Mouse (Mus musculus): ENCODE data around the gene Mrps18a.

The Mrps18a gene

DNA sequence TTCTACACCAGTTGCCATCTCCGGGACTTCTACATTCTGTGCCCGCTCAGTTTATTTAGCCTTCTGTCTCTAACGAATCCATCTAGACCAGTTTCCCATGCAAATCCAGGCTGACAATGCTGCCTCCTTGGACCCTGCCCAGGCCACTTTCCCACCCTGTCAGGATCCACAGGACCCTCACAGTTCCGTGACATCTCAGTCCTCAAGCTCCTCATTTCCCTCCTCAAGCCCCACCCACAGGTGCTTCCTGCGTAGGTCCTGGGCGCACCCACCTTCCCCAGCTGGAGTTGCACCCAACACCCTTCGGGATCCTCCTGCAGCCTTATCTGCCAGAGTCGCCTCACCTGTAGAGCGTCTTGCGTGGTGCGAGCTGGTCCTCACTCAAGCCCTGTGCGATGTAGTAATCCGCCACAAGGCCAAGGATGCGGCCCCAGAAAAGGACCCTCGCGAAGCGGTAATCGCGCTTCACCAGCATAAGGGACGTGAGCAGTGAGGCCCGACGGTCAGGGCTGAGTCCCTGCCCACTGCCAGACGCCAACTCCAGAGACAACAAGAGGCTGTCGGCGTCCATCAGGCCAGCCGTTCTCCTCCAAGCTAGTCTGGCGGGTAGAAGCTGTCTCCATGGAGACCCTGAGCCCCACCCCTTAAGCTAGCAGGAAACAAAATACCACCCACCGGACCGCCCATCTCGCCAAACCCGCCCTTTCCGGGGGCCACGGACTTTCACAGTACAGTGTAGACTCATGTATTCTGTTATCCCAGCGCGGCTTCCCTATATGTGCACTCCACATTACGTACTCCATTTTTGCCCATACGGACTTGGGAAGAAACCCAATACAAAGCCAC lies 33.0 kb downstream of the Mrps18a start, which contains the start of gene Rsph9:
Gene Rsph9 (minus strand): TSS at position 639 of the 846 bp plus-strand sequence.
- peak; percentile 90 to 92 for DNase-seq (ENCODE audit: low spot score in 2 of 2)

- DNase-seq (ENCODE audit: low spot score in 2 of 2): peak; percentile 93 to 94
These were observed 42.3 kb downstream of the Mrps18a start, which contains the start of gene Mad2l1bp for GRCm38 (mm10) chr17:46152847-46153782. TSS of gene Mad2l1bp (minus strand) at chr17:46153553.

- DNase-seq (ENCODE audit: low spot score in 2 of 2): no peak
These were observed 43.5 kb downstream of the Mrps18a start for GRCm38 (mm10) chr17:46154336-46154735.

DNA sequence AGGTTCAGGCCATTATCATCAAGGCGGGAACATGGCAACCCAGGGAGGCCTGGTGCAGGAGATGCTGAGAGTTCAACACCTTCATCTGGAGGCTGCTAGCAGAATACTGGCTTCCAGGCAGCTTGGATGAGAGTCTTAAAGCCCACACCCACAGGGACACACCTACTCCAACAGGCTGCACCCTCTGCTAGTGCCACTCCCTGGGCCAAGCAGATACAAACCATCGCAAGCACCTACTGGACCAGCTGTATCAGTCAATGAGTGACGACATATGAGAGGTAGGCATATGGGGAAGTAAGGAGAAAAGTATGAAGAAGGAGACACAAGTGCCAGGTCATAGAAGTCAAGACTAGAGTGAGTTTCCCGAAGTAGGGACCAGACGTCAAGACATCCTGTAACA lies 45.9 kb downstream of the Mrps18a start:
- no peak for DNase-seq (ENCODE audit: low spot score in 2 of 2)

- no peak for DNase-seq (ENCODE audit: low spot score in 2 of 2)
These were observed 46.3 kb downstream of the Mrps18a start for GRCm38 (mm10) chr17:46157131-46157530.

DNA sequence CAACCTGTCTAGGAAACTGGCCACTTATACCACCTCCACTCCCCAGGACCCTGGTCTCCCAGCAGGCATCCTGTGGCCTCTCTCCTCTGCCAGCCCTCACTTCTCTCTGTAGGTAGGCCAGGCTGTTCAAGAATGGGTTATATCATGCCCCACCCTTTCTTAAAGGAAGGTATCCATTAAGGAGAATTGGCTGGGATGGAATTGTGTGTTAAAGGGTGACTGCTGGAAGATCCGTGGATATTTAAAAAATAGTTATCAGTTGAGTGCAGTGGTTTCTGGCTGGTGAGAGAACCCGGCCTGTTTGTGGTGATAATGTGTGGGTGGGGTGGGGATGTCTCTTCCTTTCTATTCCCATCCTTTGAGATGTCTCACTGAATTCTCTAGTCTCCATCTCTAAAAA lies 48.5 kb downstream of the Mrps18a start:
- DNase-seq (ENCODE audit: low spot score in 2 of 2): no peak

DNA sequence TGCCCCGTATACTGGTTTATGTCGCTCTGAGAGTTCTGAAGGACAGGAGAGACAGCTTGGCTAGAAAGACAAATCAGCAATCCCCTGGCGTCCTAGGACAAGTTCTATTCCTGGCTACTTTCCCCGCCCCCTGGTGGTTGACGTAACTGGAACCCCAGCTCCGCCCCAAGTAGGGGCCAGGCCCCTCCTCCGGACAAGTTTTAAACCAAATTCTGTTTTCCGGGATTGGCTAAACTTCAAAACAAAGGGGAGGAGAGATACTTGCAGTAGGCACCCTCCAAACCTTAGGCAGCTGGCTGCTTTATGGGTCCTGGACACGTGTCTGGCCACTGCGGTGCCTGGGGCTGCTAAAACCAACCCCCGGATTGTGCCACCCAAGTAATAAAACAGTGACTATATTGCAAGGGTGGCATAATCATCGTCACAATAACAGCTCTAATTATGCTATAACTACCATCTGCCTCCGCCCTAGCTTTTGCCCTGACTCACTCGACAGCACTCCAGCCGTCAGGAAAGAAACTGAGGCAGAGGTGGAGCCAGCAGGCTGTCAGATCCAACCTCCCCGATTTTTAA lies 49.4 kb downstream of the Mrps18a start:
- DNase-seq (ENCODE audit: low spot score in 2 of 2): peak; percentile 90 to 91

DNA sequence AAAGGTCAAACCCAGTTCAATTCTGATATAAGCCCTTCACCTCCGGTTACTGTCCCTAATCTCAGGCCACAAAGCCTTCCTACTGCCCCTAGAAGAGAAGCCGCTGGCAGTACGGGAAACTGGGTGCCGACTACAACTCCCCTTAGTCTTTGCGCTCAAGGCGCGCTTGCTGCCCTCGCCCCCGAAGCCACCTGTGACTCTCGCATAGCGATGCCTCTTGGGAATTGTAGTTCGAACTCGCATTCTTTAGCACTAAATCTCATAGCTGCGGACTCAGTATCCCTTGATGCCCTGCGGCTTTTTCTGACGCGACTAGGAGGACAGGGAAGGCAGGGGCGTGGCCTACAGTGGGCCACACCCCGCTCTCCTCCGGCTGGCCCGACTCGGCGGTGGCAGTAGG lies 49.9 kb downstream of the Mrps18a start, which contains the start of gene Gtpbp2:
Gene Gtpbp2 (plus strand): TSS at position 347 of the 400 bp plus-strand sequence.
- DNase-seq (ENCODE audit: low spot score in 2 of 2): peak; percentile 98 to 99

GRCm38 (mm10) chr17:46161179-46161578 lies 50.4 kb downstream of the Mrps18a start:
- DNase-seq (ENCODE audit: low spot score in 2 of 2): peak in 1 of 2 experiments; percentile 64

GRCm38 (mm10) chr17:46161710-46162109 lies 50.9 kb downstream of the Mrps18a start:
- DNase-seq (ENCODE audit: low spot score in 2 of 2): no peak

GRCm38 (mm10) chr17:46162551-46162950 lies 51.8 kb downstream of the Mrps18a start:
- DNase-seq (ENCODE audit: low spot score in 2 of 2): no peak

DNA sequence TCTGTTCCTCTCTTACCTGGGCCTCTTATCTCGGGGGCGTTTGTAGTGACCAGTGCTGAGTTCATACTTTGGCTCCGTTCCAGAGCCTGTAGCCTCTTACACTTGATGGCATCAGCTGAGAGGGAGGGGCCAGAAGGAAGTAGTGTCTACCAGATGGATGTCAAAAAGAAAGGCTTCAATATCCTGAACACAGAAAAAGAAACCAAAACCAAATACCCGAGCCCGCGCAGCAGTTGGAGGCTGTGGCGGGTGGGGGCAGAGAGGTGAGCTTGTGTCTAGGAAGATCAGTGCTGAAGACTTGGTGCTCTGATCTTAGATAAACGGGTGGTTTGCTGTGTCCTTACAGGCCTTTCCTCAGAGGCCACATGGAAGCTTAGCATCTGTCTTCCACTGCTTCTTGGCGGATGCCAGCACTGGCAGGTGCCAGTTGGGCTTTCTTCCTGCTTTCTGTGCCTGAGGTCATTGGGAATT lies 52.2 kb downstream of the Mrps18a start:
- no peak for DNase-seq (ENCODE audit: low spot score in 2 of 2)

DNA sequence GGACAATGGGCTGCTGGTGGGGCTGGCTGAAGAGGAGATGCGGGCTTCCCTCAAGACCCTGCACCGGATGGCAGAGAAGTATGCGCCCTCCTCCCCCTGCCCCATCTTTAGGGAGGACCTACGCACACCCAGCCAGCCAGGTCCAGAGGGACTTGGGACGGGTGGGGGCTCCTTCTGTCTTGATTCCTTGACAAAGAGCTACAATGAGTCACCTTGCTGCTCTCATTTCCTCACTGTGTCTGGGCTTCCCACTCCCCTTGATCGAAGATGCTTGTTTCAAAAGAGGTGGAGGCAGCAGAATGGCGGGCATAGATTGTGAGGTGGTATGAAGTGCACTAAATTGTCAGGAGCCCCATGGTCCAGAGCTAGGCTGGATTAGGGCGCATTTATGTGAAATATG lies 53.5 kb downstream of the Mrps18a start:
- DNase-seq (ENCODE audit: low spot score in 2 of 2): no peak

- no peak for DNase-seq (ENCODE audit: low spot score in 2 of 2)
These were observed 54.0 kb downstream of the Mrps18a start for GRCm38 (mm10) chr17:46164791-46165190.

- no peak for DNase-seq (ENCODE audit: low spot score in 2 of 2)
These were observed 54.7 kb downstream of the Mrps18a start for GRCm38 (mm10) chr17:46165460-46165859.

DNA sequence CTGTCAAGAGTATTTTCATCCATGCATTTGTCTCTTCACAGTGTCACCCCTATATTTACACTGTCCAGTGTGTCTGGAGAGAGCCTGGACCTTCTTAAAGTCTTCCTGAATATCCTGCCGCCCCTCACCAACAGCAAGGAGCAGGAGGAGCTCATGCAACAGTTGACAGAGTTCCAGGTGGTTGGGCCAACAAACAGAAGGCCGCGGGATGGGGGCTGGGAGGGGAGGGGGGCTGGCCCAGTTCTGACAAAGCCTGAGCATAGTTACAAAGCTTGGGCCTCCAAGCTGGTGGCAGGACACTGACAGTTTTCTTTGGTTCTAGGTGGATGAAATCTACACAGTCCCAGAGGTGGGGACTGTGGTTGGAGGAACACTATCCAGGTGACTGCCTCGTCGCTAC lies 55.5 kb downstream of the Mrps18a start:
- no peak for DNase-seq (ENCODE audit: low spot score in 2 of 2)

- no peak for DNase-seq (ENCODE audit: low spot score in 2 of 2)
These were observed 56.2 kb downstream of the Mrps18a start for GRCm38 (mm10) chr17:46167014-46167413.

DNA sequence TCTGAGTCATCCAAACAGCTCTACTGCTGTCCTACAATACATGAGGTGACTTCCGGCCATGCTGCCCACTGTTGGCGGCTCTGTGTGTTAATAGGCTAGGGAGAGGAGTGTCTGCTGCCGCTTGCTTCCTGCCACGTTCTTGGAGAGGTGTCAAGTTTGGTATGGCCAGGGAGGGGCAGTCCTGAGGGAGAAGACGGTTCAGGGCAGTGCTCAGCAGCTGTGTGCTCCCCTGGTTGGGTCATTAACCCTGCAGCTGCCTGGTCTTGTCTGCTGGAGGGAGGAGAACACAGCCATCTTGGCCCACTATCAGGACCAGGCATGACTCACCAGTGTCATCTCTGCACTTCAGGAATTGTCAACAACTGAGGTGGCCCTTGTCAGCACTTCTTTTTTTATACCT lies 57.5 kb downstream of the Mrps18a start:
- DNase-seq (ENCODE audit: low spot score in 2 of 2): no peak

DNA sequence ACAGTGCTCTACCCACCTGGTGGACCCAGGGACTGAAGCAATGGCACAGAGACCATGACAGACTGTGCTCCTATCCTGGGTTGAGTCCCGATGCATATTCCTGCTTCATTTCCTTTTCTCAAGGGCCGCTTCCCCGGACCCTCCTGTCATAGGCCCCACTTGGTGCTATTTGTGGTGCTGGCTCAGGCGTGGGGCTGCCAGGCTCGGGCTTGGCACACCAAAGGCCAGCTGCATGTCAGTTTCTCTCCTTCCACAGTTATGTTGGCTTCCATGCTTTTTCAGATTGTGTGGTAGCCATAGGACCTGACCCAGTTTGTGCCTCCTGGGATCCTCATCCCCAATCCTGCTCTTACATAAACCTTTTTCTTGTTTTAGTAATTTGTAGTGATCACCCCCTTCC lies 58.0 kb downstream of the Mrps18a start:
- DNase-seq (ENCODE audit: low spot score in 2 of 2): no peak

DNA sequence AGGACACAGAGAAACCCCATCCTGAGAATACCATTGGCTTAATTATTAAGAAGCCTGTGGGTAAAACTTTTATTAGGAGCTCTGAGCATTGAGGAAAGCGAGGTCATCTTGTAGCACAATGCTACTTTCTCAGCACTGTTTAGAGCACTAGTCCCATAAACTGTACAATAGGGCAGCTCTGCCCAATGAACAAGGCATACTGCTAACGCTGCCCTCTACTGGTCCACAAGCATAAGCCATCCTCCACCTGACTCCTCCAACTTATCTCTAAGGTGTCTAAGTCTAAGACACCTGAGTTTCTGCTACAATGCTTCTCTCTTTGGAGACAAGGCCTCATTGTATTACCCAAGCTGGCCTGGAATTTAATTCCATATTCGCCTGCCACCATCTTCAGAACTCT lies 59.8 kb downstream of the Mrps18a start:
- no peak for DNase-seq (ENCODE audit: low spot score in 2 of 2)

Data from right cerebral cortex, postnatal 10 days (tissue).